Mouse (Mus musculus) liver, postnatal 0 days (tissue): ENCODE measurements at regions not wholly inside any gene's neighbourhood (a gene's known extent, or its start where the extent isn't known, plus 50 kb on each side); places are given as distances from the start of the nearest gene placed in this dataset.

Experiments used
- ATAC-seq: fragments of 200-750 bp; cut with Nextera tagmentation; 2 replicates; pipeline ENCODE4 v1.8.0; 2017; ENCODE audit warnings: mild to moderate bottlenecking, moderate library complexity
- DNase-seq: peaks from one replicate; pipeline ENCODE4 v3.0.0-alpha.2; 2016
- H3K27ac ChIP-seq: fragments of 300-500 bp; sonication (generic); 2 replicates; pipeline ENCODE4 v1.5.1; 2014; ENCODE audit warnings: antibody characterized with exemption, moderate library complexity, mild to moderate bottlenecking, low read depth
- H3K27me3 ChIP-seq: fragments of 300-500 bp; sonication (generic); 2 replicates; pipeline ENCODE4 v1.6.1; 2014; ENCODE audit warnings: low read length, control low read depth, mixed read lengths; ENCODE audit not compliant: insufficient read depth
- H3K36me3 ChIP-seq: fragments of 300-500 bp; sonication (generic); replicated peaks from 2 replicates; pipeline ENCODE4 v1.6.1; 2014; ENCODE audit warnings: mild to moderate bottlenecking, control low read depth, low read length, moderate library complexity, mixed read lengths; ENCODE audit not compliant: insufficient read depth
- H3K4me1 ChIP-seq: fragments of 300-500 bp; sonication (generic); 2 replicates; pipeline ENCODE4 v1.6.1; 2014; ENCODE audit warnings: antibody characterized with exemption, mild to moderate bottlenecking, control low read depth; ENCODE audit not compliant: insufficient read depth
- H3K4me2 ChIP-seq: fragments of 300-500 bp; sonication (generic); 2 replicates; pipeline ENCODE4 v1.6.1; 2014; ENCODE audit warnings: low read depth, mild to moderate bottlenecking, low read length, moderate library complexity, mixed read lengths
- H3K4me3 ChIP-seq: fragments of 300-500 bp; sonication (generic); 2 replicates; pipeline ENCODE4 v1.5.1; 2014; ENCODE audit warnings: low read depth, low read length
- H3K9ac ChIP-seq: fragments of 300-500 bp; sonication (generic); replicated peaks from 2 replicates; pipeline ENCODE4 v1.6.1; 2014; ENCODE audit warnings: mild to moderate bottlenecking, moderate library complexity
- H3K9me3 ChIP-seq: fragments of 300-500 bp; sonication (generic); 2 replicates; pipeline ENCODE4 v1.6.1; 2016; ENCODE audit warnings: mild to moderate bottlenecking, control low read depth, low read length, mixed read lengths
- CTCF ChIP-seq: sonication (generic); IDR thresholded peaks from 2 replicates; pipeline ENCODE4 v1.5.1; 2016; ENCODE audit warnings: antibody characterized with exemption, low read depth
- EP300 ChIP-seq: IDR thresholded peaks from 2 replicates; pipeline ENCODE4 v1.6.1; 2016; ENCODE audit warnings: antibody characterized with exemption, low read depth, mild to moderate bottlenecking
- WGBS: fragments of 180-500 bp; shearing (Covaris S2); extraction: QIAGEN DNeasy Blood & Tissue Kit; methylation state at CpG from one replicate; pipeline ENCODE4 v1.1.7; 2014; ENCODE audit not compliant: insufficient replicate concordance; 5-methylcytosine and 5-hydroxymethylcytosine counted together

DNA sequence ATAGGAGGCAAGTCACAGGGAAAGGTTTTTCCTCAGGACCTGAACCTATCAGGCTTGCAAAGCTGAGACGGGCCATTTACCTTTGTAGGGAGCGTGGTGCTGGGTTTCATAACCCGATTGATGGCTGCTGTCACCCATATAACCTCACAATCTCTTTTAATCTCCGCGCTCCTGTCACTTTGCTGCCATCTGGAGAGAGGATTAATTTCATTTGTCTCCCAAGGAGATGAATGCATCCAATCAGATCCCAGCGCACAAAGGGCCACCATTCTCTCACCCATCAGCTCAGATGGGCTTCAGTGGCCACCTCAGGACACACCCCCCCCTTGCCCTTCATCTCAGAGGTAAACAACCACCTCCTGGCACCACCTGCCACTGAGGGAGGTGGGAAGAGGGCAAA lies 67.7 kb upstream of the Nfe2l3 start:
- TF ChIP-seq CTCF, result no peak
- no peak for TF ChIP-seq EP300

GRCm38 (mm10) chr6:51369771-51370170 lies 62.7 kb upstream of the Nfe2l3 start:
- H3K9ac ChIP-seq, result no peak overlapping the region
- no peaks in the 10 kb centered on the region for H3K36me3 ChIP-seq
- WGBS, result 74% methylated on average over 6 of the region's 6 CpGs
- no peak overlapping the region for H3K4me3 ChIP-seq
- H3K4me2 ChIP-seq, result no peak overlapping the region
- TF ChIP-seq CTCF (no peak), EP300 (no peak)
- H3K27me3 ChIP-seq, result no peaks in the 10 kb centered on the region
- DNase-seq (no peak), ATAC-seq (no peak)
- H3K27ac ChIP-seq, result no peak overlapping the region
- H3K9me3 ChIP-seq, result no peaks in the 10 kb centered on the region
- no peaks in the 10 kb centered on the region for H3K4me1 ChIP-seq

More for the DNA sequence above, 67.7 kb upstream of the Nfe2l3 start:
- no peaks in the 10 kb centered on the region for H3K9me3 ChIP-seq
- WGBS, result 81% methylated on average over 6 of the region's 6 CpGs
- H3K27ac ChIP-seq, result no peak overlapping the region
- no peak overlapping the region for H3K9ac ChIP-seq
- H3K4me1 ChIP-seq, result no peaks in the 10 kb centered on the region; the same call in 1 of the 2 replicates
- ATAC-seq, result no peak
- no peak for DNase-seq
- no peak overlapping the region for H3K4me3 ChIP-seq
- H3K27me3 ChIP-seq, result no peaks in the 10 kb centered on the region
- H3K4me2 ChIP-seq, result no peak overlapping the region
- no peaks in the 10 kb centered on the region for H3K36me3 ChIP-seq

- no peaks in the 10 kb centered on the region for H3K36me3 ChIP-seq
- H3K4me1 ChIP-seq, result no peaks in the 10 kb centered on the region
- ATAC-seq, result no peak
- no peak overlapping the region for H3K4me2 ChIP-seq
- no peak overlapping the region for H3K9ac ChIP-seq
- TF ChIP-seq EP300 (no peak), CTCF (no peak)
- DNase-seq, result no peak
- no peaks in the 10 kb centered on the region for H3K9me3 ChIP-seq
- H3K27ac ChIP-seq, result no peak overlapping the region
- 68% methylated on average over 7 of the region's 7 CpGs for WGBS
- no peak overlapping the region for H3K4me3 ChIP-seq
- H3K27me3 ChIP-seq, result no peaks in the 10 kb centered on the region
Measured at GRCm38 (mm10) chr6:51372357-51372756, 60.1 kb upstream of the Nfe2l3 start.

- Histone ChIP-seq H3K4me2 (no peak overlapping the region), H3K27ac (no peak overlapping the region), H3K9ac (no peak overlapping the region), H3K27me3 (no peaks in the 10 kb centered on the region), H3K36me3 (no peaks in the 10 kb centered on the region), H3K4me1 (peaks cover 3% of the 10 kb centered on the region; the same call in 1 of the 2 replicates), H3K4me3 (no peak overlapping the region), H3K9me3 (no peaks in the 10 kb centered on the region)
- DNase-seq, result no peak
- TF ChIP-seq EP300 (no peak), CTCF (no peak)
- no peak for ATAC-seq
- WGBS, result 78% methylated on average over 3 of the region's 3 CpGs
Measured at GRCm38 (mm10) chr6:51378436-51378835, 54.0 kb upstream of the Nfe2l3 start.

DNA sequence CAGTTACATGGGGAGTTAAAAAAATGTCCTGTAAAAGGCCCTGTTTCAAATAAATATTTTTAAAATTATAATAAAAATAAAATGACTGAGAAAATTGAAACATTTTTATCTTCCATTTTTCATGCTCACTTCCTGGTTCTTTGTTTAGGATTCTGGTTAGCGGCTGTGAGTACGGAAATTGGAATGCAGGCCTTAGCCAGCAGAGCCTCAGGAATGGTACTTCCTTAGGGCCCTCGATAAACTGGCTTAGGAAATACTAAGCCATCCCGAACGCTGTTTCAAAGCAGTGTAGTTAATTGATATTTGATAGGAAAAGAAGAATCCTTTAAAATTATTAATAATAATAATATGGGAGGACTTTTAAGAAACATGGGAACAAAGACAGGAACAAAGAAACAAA lies 53.4 kb upstream of the Nfe2l3 start:
- TF ChIP-seq EP300 (no peak), CTCF (no peak)
- Histone ChIP-seq H3K4me2 (peak overlapping the region; percentile 86), H3K27me3 (no peaks in the 10 kb centered on the region), H3K4me3 (peak overlapping the region; percentile 42), H3K27ac (no peak overlapping the region), H3K36me3 (no peaks in the 10 kb centered on the region), H3K4me1 (peaks cover 3% of the 10 kb centered on the region; the same call in 1 of the 2 replicates), H3K9ac (peak overlapping the region; percentile 62; the same call in 1 of the 2 replicates), H3K9me3 (no peaks in the 10 kb centered on the region)
- 28% methylated on average over 5 of the region's 5 CpGs for WGBS
- no peak for DNase-seq
- no peak for ATAC-seq

GRCm38 (mm10) chr6:51379560-51380274 lies 52.8 kb upstream of the Nfe2l3 start:
- peak; percentile 43 for DNase-seq
- Histone ChIP-seq H3K4me1 (peaks cover 3% of the 10 kb centered on the region; the same call in 1 of the 2 replicates), H3K4me3 (peak overlapping the region; percentile 42), H3K36me3 (no peaks in the 10 kb centered on the region), H3K27ac (no peak overlapping the region), H3K27me3 (no peaks in the 10 kb centered on the region), H3K9me3 (no peaks in the 10 kb centered on the region), H3K4me2 (peak overlapping the region; percentile 86), H3K9ac (peak overlapping the region; percentile 62)
- TF ChIP-seq EP300, result no peak
- no peak for TF ChIP-seq CTCF
- WGBS, result 4% methylated on average over 36 of the region's 36 CpGs
- peak; percentile 36; the same call in 1 of the 2 replicates for ATAC-seq

DNA sequence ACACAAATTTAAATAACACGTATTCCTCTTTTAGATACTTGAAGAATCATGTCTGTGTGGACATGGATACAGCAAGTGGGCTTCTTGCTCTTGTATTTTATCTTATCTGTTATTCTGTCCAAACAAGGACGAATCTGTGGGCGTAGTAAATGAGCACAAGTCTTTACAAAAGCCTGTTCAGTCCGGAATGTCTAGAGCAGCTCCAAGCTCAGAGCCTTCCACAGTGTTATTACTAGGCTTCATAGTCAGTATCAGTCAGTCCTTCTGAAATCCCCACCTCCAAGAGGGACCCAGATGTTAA lies 52.2 kb upstream of the Nfe2l3 start:
- DNase-seq (no peak), ATAC-seq (no peak)
- H3K27me3 ChIP-seq, result no peaks in the 10 kb centered on the region
- peaks cover 3% of the 10 kb centered on the region; the same call in 1 of the 2 replicates for H3K4me1 ChIP-seq
- H3K4me3 ChIP-seq, result 0 out of 2 replicates have a peak overlapping the region, but pooled peaks have one; percentile 42
- no peaks in the 10 kb centered on the region for H3K36me3 ChIP-seq
- no peak overlapping the region for H3K27ac ChIP-seq
- TF ChIP-seq EP300 (no peak), CTCF (no peak)
- WGBS, result 50% methylated on average over 4 of the region's 4 CpGs
- peak overlapping the region; percentile 86; the same call in 1 of the 2 replicates for H3K4me2 ChIP-seq
- no peak overlapping the region for H3K9ac ChIP-seq
- H3K9me3 ChIP-seq, result no peaks in the 10 kb centered on the region
